Mouse (Mus musculus) urinary bladder, postnatal 4 days (tissue): ENCODE results near the gene Lgals4.

ENCODE experiments used
- DNase-seq, 2 experiments: peaks; one replicate each; pipeline ENCODE4 v3.0.0; 2021 to 2022; ENCODE audit warnings: low spot score in 2 of 2

Gene Lgals4

GRCm38 (mm10) chr7:28808221-28808941 lies 25.3 kb upstream of the Lgals4 start, which contains the start of gene Hnrnpl:
Gene Hnrnpl, plus strand, starts transcription at chr7:28808541.
- peak in 1 of 2 experiments; percentile 76 for DNase-seq

GRCm38 (mm10) chr7:28808957-28809393 lies 24.7 kb upstream of the Lgals4 start:
- peak; percentile 94 to 96 for DNase-seq

GRCm38 (mm10) chr7:28809401-28810089 lies 24.1 kb upstream of the Lgals4 start:
- DNase-seq, result no peak

- DNase-seq, result peak; percentile 98 to 99
Measured at GRCm38 (mm10) chr7:28810107-28811066, 23.3 kb upstream of the Lgals4 start.

GRCm38 (mm10) chr7:28811228-28811627 lies 22.4 kb upstream of the Lgals4 start:
- DNase-seq, result peak; percentile 94 to 96

GRCm38 (mm10) chr7:28811640-28812275 lies 21.9 kb upstream of the Lgals4 start:
- DNase-seq, result no peak

- no peak for DNase-seq
Measured at GRCm38 (mm10) chr7:28812436-28812835, 21.2 kb upstream of the Lgals4 start.

- no peak for DNase-seq
Measured at GRCm38 (mm10) chr7:28812949-28813348, 20.7 kb upstream of the Lgals4 start.

- DNase-seq, result no peak
Measured at GRCm38 (mm10) chr7:28814306-28815034, 19.2 kb upstream of the Lgals4 start.

GRCm38 (mm10) chr7:28815230-28815629 lies 18.4 kb upstream of the Lgals4 start:
- no peak for DNase-seq

- DNase-seq, result no peak
Measured at GRCm38 (mm10) chr7:28816201-28816600, 17.5 kb upstream of the Lgals4 start.

GRCm38 (mm10) chr7:28816920-28817319 lies 16.7 kb upstream of the Lgals4 start:
- DNase-seq, result no peak

GRCm38 (mm10) chr7:28817524-28817923 lies 16.1 kb upstream of the Lgals4 start:
- no peak for DNase-seq

GRCm38 (mm10) chr7:28817957-28818356 lies 15.7 kb upstream of the Lgals4 start:
- no peak for DNase-seq

- no peak for DNase-seq
Measured at GRCm38 (mm10) chr7:28818436-28818835, 15.2 kb upstream of the Lgals4 start.

- DNase-seq, result no peak
Measured at GRCm38 (mm10) chr7:28818861-28819452, 14.7 kb upstream of the Lgals4 start.

GRCm38 (mm10) chr7:28819571-28819970 lies 14.1 kb upstream of the Lgals4 start:
- DNase-seq, result no peak

- no peak for DNase-seq
Measured at GRCm38 (mm10) chr7:28820358-28821260, 13.0 kb upstream of the Lgals4 start.

- no peak for DNase-seq
Measured at GRCm38 (mm10) chr7:28821261-28821831, 12.3 kb upstream of the Lgals4 start.
